20 mouse cellular contexts compared by ENCODE assay signal in the genomic region with DNA sequence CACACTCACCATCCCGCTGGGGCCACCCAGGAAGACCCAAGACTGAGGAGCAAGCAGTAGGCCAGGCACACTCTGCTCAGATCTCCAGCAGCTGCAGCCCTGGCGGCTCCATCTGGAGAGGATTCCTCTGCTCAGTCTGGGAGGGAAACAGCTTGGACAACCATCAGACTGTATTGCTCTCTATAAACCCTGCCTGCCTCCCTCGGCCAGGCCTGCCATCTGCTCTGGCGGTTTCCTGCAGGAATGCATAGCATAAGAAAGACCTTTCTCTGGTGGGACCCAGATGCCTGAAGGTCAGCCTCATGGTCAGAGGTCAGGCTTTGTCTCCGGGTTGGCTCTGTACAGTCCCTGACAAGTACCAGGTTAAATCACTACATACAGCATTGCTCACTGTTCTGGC. TPM values are rescaled to one million over a fixed set of nuclear protein-coding genes. Genes with fewer than 3 reads are reported as not detected.
A peak's percentile ranks its signal among the peaks of the same experiment; 100 is the strongest.
DNase-seq lines count a peak whose midpoint lies in the region; ATAC-seq and TF ChIP-seq lines count a peak whose summit lies in the region.
"Had no signal": no experiment of that assay in that cellular context is flagged by ENCODE, and none has a peak within 500 bp of the region (broad histone marks: within the 10 kb centered on the region; RNA-seq: fewer than 3 reads in every experiment).

No protein-coding gene starts in this region.

- no peak for DNase-seq in ES-E14 (ENCODE audit: low read depth, low spot score)
- peak; percentile 65 for DNase-seq in hindbrain, embryonic 10.5 days (ENCODE audit: low spot score)
- no peak for DNase-seq in liver
- DNase-seq in frontal cortex, postnatal 25 days (ENCODE audit: low spot score in 2 of 2), result no peak
- DNase-seq: cerebellum, postnatal 36 days; gastrocnemius, postnatal 10 days; kidney, postnatal 10 days; lung, adult 2 months; right cerebral cortex, postnatal 25 days; thymus, postnatal 36 days had no signal

- 0 out of 2 replicates have a peak, but pooled peaks have one; percentile 15 for ATAC-seq in forebrain, embryonic 12.5 days (ENCODE audit: low FRiP score)
- no peak for ATAC-seq in forebrain, embryonic 16.5 days
- peak; percentile 25 for ATAC-seq in midbrain, embryonic 13.5 days
- no peak for ATAC-seq in CD4-positive, CD25-positive, alpha-beta regulatory T cell, adult 4 months
- ATAC-seq: inflammation-experienced regulatory T-cells, adult 6 months had no signal

- H3K27me3 ChIP-seq in forebrain, embryonic 12.5 days, result peaks cover 12% of the 10 kb centered on the region
- no peaks in the 10 kb centered on the region for H3K27me3 ChIP-seq in forebrain, embryonic 16.5 days (replicated peaks; ENCODE audit: control insufficient read depth, insufficient read depth, low read length)
- H3K27me3 ChIP-seq in hindbrain, embryonic 10.5 days (ENCODE audit: insufficient read depth, poor library complexity, severe bottlenecking), result peaks cover 62% of the 10 kb centered on the region
- no peaks in the 10 kb centered on the region for H3K27me3 ChIP-seq in midbrain, embryonic 13.5 days

- no peak overlapping the region for H3K4me3 ChIP-seq in forebrain, embryonic 12.5 days (replicated peaks)
- no peak overlapping the region for H3K4me3 ChIP-seq in forebrain, embryonic 16.5 days (replicated peaks; ENCODE audit: low read length)
- H3K4me3 ChIP-seq in ES-E14 (ENCODE audit: insufficient read depth in 1 of 2, low read depth in 1 of 2, low read length in 2 of 2, poor library complexity in 1 of 2, severe bottlenecking in 1 of 2), result no peak overlapping the region
- H3K4me3 ChIP-seq in hindbrain, embryonic 10.5 days, result no peak overlapping the region
- H3K4me3 ChIP-seq in midbrain, embryonic 13.5 days (replicated peaks), result no peak overlapping the region
- H3K4me3 ChIP-seq: heart, embryonic 15.5 days; limb, embryonic 12.5 days; megakaryocyte, embryonic 14.5 days; stomach, embryonic 15.5 days had no signal

- peaks cover 38% of the 10 kb centered on the region for H3K4me1 ChIP-seq in forebrain, embryonic 12.5 days
- H3K4me1 ChIP-seq in forebrain, embryonic 16.5 days (replicated peaks; ENCODE audit: control insufficient read depth, insufficient read depth, low read length), result peaks cover 52% of the 10 kb centered on the region
- peaks cover 0 to 2% of the 10 kb centered on the region in 2 experiments; a peak in 2 of 4 replicates for H3K4me1 ChIP-seq in ES-E14 (ENCODE audit: control insufficient read depth in 2 of 2, insufficient read depth in 2 of 2, low read length in 2 of 2, poor library complexity in 1 of 2)
- H3K4me1 ChIP-seq in hindbrain, embryonic 10.5 days (replicated peaks), result peaks cover 39% of the 10 kb centered on the region
- peaks cover 45% of the 10 kb centered on the region for H3K4me1 ChIP-seq in midbrain, embryonic 13.5 days (replicated peaks)
- H3K4me1 ChIP-seq: heart, embryonic 15.5 days; stomach, embryonic 15.5 days had no signal

- in situ Hi-C loops in ES-E14 (cut with MboI; ENCODE audit: low sequenced_read_pairs in 2 of 2, unreplicated experiment in 2 of 2), result no loop called here

- H3K4me2 ChIP-seq in forebrain, embryonic 12.5 days, result no peak overlapping the region
- no peak overlapping the region for H3K4me2 ChIP-seq in forebrain, embryonic 16.5 days (ENCODE audit: low read length)
- H3K4me2 ChIP-seq in midbrain, embryonic 13.5 days (replicated peaks), result no peak overlapping the region
- H3K4me2 ChIP-seq: heart, embryonic 15.5 days; limb, embryonic 12.5 days; stomach, embryonic 15.5 days had no signal

- no peak overlapping the region for H3K27ac ChIP-seq in forebrain, embryonic 12.5 days
- H3K27ac ChIP-seq in forebrain, embryonic 16.5 days (ENCODE audit: low read length), result no peak overlapping the region
- no peak overlapping the region for H3K27ac ChIP-seq in ES-E14 (ENCODE audit: insufficient read depth, low read depth, low read length, poor library complexity, severe bottlenecking)
- no peak overlapping the region for H3K27ac ChIP-seq in hindbrain, embryonic 10.5 days
- 0 out of 2 replicates have a peak overlapping the region, but pooled peaks have one; percentile 35 for H3K27ac ChIP-seq in midbrain, embryonic 13.5 days
- H3K27ac ChIP-seq: heart, embryonic 15.5 days; limb, embryonic 12.5 days; stomach, embryonic 15.5 days had no signal

- WGBS in forebrain, embryonic 12.5 days, result 55% methylated on average over 5 of the region's 5 CpGs
- 56% methylated on average over 5 of the region's 5 CpGs for WGBS in forebrain, embryonic 16.5 days
- 34% methylated on average over 5 of the region's 5 CpGs for WGBS in hindbrain, embryonic 10.5 days
- 46% methylated on average over 5 of the region's 5 CpGs for WGBS in midbrain, embryonic 13.5 days

- no peak overlapping the region for H3K9ac ChIP-seq in forebrain, embryonic 12.5 days
- H3K9ac ChIP-seq in forebrain, embryonic 16.5 days (replicated peaks; ENCODE audit: low read depth, low read length), result no peak overlapping the region
- H3K9ac ChIP-seq in ES-E14 (ENCODE audit: insufficient read depth, low read depth, low read length, poor library complexity, severe bottlenecking), result no peak overlapping the region
- H3K9ac ChIP-seq in midbrain, embryonic 13.5 days (replicated peaks), result no peak overlapping the region
- H3K9ac ChIP-seq: heart, embryonic 15.5 days; limb, embryonic 12.5 days; stomach, embryonic 15.5 days had no signal

- H3K36me3 ChIP-seq in forebrain, embryonic 12.5 days (replicated peaks), result no peaks in the 10 kb centered on the region
- no peaks in the 10 kb centered on the region for H3K36me3 ChIP-seq in forebrain, embryonic 16.5 days (ENCODE audit: control insufficient read depth, insufficient read depth)
- no peaks in the 10 kb centered on the region for H3K36me3 ChIP-seq in ES-E14 (ENCODE audit: control insufficient read depth, insufficient read depth, low read length, poor library complexity, severe bottlenecking)
- H3K36me3 ChIP-seq in hindbrain, embryonic 10.5 days, result no peaks in the 10 kb centered on the region
- H3K36me3 ChIP-seq in midbrain, embryonic 13.5 days, result no peaks in the 10 kb centered on the region
- H3K36me3 ChIP-seq: heart, embryonic 15.5 days; limb, embryonic 12.5 days; stomach, embryonic 15.5 days had no signal

- no peaks in the 10 kb centered on the region for H3K9me3 ChIP-seq in forebrain, embryonic 12.5 days
- no peaks in the 10 kb centered on the region for H3K9me3 ChIP-seq in forebrain, embryonic 16.5 days (ENCODE audit: control insufficient read depth, low read length)
- H3K9me3 ChIP-seq in ES-E14 (ENCODE audit: control insufficient read depth, insufficient read depth, low read depth, low read length), result no peaks in the 10 kb centered on the region
- no peaks in the 10 kb centered on the region for H3K9me3 ChIP-seq in hindbrain, embryonic 10.5 days
- H3K9me3 ChIP-seq in midbrain, embryonic 13.5 days, result no peaks in the 10 kb centered on the region
- H3K9me3 ChIP-seq: heart, embryonic 15.5 days; limb, embryonic 12.5 days; stomach, embryonic 15.5 days had no signal

TF ChIP-seq in ES-E14, 5 proteins besides CTCF, POLR2A, EP300 and RAD21:
- TF ChIP-seq HCFC1 (IDR thresholded peaks at IDR 0.05; ENCODE audit: borderline replicate concordance, insufficient read depth, low read length) (peak; percentile 39; the same call in 1 of the 2 replicates), CHD2 (IDR thresholded peaks at IDR 0.05; ENCODE audit: low read depth, low read length) (no peak), ZC3H11A (IDR thresholded peaks at IDR 0.05; ENCODE audit: borderline replicate concordance, low read depth, low read length) (no peak), MAFK (IDR thresholded peaks at IDR 0.05; ENCODE audit: insufficient read depth, low read depth, low read length) (no peak)
TF ChIP-seq in ES-E14: peak in this region for 1.

RNA-seq across cellular contexts. Expression of a gene that starts 19.3 kb away (rescaled TPM):
- 3.8 and 4.3 TPM in 2 replicates for polyA plus RNA-seq in forebrain, embryonic 12.5 days (2016; fragmentation: Nextera tagmentation; extraction: Ambion mirVana)
- polyA plus RNA-seq in forebrain, embryonic 16.5 days (2015; fragmentation: Nextera tagmentation; extraction: Ambion mirVana), result 5.9 and 7.7 TPM in 2 replicates
- total RNA-seq in ES-E14 (2012; rRNA removed), result 0.53 and 0.71 TPM in 2 replicates
- 0.35 and 1.4 TPM in 2 replicates for polyA plus RNA-seq in hindbrain, embryonic 10.5 days (2016; fragmentation: Nextera tagmentation; extraction: Ambion mirVana)
- polyA plus RNA-seq in midbrain, embryonic 13.5 days (2015; fragmentation: Nextera tagmentation; extraction: Ambion mirVana), result 6.5 and 8.3 TPM in 2 replicates
- polyA plus RNA-seq in CD4-positive, CD25-positive, alpha-beta regulatory T cell, adult 4 months (2017; shearing (Covaris generic)), result not detected
- total RNA-seq: adrenal gland, adult 18-20 months had no signal
- polyA plus RNA-seq: heart, embryonic 15.5 days; inflammation-experienced regulatory T-cells, adult 6 months; limb, embryonic 12.5 days; lung, adult 2 months; stomach, embryonic 15.5 days had no signal

RNA-seq across cellular contexts. Expression of a gene that starts 33.4 kb away (rescaled TPM):
- 20.3 and 22.6 TPM in 2 replicates for polyA plus RNA-seq in forebrain, embryonic 12.5 days (2016; fragmentation: Nextera tagmentation; extraction: Ambion mirVana)
- polyA plus RNA-seq in forebrain, embryonic 16.5 days (2015; fragmentation: Nextera tagmentation; extraction: Ambion mirVana), result 11.3 and 12.3 TPM in 2 replicates
- total RNA-seq in ES-E14 (2012; rRNA removed), result 11.5 and 19.3 TPM in 2 replicates
- polyA plus RNA-seq in hindbrain, embryonic 10.5 days (2016; fragmentation: Nextera tagmentation; extraction: Ambion mirVana), result 14.7 and 16.4 TPM in 2 replicates
- 10.9 and 14.6 TPM in 2 replicates for polyA plus RNA-seq in midbrain, embryonic 13.5 days (2015; fragmentation: Nextera tagmentation; extraction: Ambion mirVana)
- 1 to 10 TPM; 2.1 to 2.9 TPM for polyA plus RNA-seq in CD4-positive, CD25-positive, alpha-beta regulatory T cell, adult 4 months (2017; shearing (Covaris generic))

Comparison
In these comparisons a context has a peak if more than half of its experiments do, and no peak if none do; other contexts are left out.
1. ATAC-seq: peak in forebrain, embryonic 12.5 days (single experiment) and midbrain, embryonic 13.5 days (single experiment); none in forebrain, embryonic 16.5 days (single experiment) and CD4-positive, CD25-positive, alpha-beta regulatory T cell, adult 4 months (single experiment).